Mouse (Mus musculus) left cerebral cortex, postnatal 36 days (tissue): ENCODE results near the gene Macf1. TPM values are rescaled to one million over a fixed set of nuclear protein-coding genes. Genes with fewer than 3 reads are reported as not detected.

Experiments used
- DNase-seq, 2 experiments: peaks; one replicate each; pipeline ENCODE4 v3.0.0; 2021 to 2022; ENCODE audit warnings: low spot score in 2 of 2, mixed read lengths in 1 of 2
- intact Hi-C: fragments of 180-260 bp; cut with DNase I; formaldehyde crosslinking; loops from one replicate; pipeline ENCODE4 v1.15.1; 2025
- total RNA-seq, 2 experiments: library from RNA; stranded (reverse); gene quantifications; 2 replicates each; pipeline ENCODE4 v1.2.3; 2021

The Macf1 gene
- 100 to 1,000 TPM; 187 to 233 TPM for total RNA-seq

- DNase-seq = no peak
- intact Hi-C loops = loop anchor here (5.0 kb wide), 1 partner anchor 33 kb away; the partner anchor contains the start of gene Ndufs5
Observed at GRCm38 (mm10) chr4:123684260-123684659, at the start of gene Macf1. TSS of gene Macf1 (minus strand) at chr4:123684360.

DNA sequence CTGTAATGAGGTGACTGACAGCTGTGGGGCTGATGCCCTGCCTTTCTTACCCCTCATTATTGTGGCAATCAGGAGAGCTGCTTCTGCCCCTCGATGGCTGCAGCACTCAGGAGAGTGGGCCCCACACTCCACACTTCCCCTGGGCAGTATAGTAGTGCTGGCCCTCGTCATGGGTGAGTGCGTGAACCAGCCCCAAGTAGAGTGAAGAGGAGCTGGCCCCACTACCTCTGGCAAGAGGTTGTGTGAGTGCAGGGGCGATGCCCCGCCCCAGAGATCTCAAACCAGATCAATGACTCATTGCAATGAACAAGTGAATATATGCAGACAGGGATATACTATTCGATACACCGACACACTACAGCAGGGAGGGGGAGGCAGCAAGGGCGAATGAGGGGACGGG lies 49.4 kb upstream of the Macf1 start:
- intact Hi-C loops = no loop called here
- no peak for DNase-seq

DNA sequence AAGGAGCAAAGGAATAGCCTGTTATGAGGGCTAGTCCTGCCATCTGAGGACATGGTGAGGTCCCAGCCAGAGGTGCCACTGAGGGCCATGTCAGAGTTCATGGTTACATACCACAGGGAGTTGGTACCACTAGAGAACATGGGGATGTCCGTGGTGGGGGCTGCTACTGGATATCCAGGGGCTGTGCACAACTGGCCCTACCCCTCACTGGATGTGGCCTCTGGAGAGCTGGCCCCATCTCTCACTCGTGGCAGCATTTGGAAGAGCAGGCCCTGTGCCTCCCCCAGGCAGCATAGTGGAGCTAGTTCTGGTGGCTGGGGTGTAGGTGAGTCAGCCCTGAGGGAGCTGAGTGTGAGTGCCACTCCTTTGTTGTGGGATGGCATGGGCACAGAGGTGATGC lies 48.8 kb upstream of the Macf1 start:
- no peak for DNase-seq
- intact Hi-C loops = no loop called here

DNA sequence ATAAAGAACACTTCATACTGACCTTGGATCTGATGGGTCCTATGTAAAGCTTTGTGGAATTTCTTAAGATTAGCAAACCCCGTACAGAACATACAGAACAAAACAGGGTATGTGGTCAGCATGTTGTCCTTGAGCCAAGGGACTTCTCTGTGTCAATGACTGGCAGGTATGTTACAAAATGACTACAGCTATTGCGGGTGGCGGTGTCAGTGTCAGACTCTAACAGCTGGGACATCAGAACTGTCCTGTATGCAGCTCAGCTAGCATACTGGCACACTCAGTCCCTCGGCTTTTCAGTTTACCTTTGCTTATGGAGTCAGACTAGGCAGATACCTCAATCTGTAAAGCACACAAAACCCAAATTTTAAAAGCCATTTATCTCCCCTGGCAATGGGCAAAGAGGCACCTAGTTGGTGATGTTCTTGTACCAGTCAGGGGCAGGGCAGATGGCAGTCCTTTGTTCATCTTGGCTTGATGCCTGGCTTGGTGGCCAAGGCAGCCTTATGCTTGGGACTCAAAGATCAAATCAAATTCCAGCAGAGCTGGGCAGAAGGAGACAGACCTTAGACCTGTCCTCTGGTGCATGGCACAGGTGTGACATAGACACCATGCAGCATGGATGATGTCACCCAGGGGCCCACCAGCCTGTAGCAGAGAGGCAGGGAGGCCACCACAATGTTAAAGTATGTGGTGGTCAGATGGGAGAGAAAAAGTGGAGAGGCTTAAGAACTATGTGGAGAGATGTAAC lies 48.2 kb upstream of the Macf1 start:
- DNase-seq = no peak

DNA sequence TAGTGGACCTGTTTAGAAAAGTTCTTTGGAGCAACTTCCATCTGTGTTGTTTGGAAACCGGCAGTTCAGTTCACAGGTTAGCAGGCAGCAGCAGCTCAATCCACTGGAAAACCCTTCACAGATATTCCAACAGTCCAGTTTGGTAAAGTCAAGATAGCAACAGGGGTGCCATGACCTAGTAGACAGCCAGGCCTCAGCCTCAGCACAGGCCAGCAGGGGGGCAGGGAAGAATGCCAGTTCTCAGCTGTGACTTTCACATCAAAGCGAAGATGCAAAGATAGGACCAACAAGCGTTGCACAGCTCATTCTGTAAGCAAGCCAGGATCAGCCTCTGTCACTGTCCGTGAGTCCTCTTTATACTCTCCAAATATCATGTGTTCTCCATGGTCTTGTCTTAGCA lies 37.6 kb upstream of the Macf1 start:
- intact Hi-C loops = no loop called here
- DNase-seq = no peak

More for the DNA sequence above, 48.2 kb upstream of the Macf1 start:
- intact Hi-C loops = no loop called here

GRCm38 (mm10) chr4:123718434-123718780 lies 34.2 kb upstream of the Macf1 start:
- DNase-seq = no peak
- intact Hi-C loops = loop anchor here (5.0 kb wide), 2 partner anchors 34 to 36 kb away; partner anchors contain the start of genes Akirin1 and Macf1

GRCm38 (mm10) chr4:123717574-123718433 lies 33.6 kb upstream of the Macf1 start, which contains the start of gene Ndufs5:
TSS of gene Ndufs5 (minus strand) at chr4:123718202.
- intact Hi-C loops = loop anchor here (5.0 kb wide), 2 partner anchors 34 to 36 kb away; partner anchors contain the start of genes Akirin1 and Macf1
- peak; percentile 95 for DNase-seq

DNA sequence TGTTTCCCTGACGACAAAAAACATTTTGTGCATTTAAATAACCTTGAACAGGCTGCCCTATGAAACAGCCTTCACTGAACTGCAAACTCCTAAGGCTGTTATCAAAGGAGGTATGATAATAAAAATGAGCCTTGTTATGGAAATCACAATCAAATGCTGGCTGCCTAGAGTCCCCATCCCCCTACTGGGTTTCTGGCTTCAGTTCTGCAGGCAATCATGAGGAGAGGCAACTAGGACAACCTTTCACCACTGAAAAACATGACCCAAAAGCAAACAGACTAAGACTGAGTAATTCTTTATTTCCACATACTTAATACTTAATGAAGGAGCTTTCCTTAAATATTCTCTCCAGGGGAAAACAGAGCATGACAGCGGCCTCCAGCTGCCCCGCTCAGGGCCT lies 28.3 kb upstream of the Macf1 start:
- DNase-seq = no peak

DNA sequence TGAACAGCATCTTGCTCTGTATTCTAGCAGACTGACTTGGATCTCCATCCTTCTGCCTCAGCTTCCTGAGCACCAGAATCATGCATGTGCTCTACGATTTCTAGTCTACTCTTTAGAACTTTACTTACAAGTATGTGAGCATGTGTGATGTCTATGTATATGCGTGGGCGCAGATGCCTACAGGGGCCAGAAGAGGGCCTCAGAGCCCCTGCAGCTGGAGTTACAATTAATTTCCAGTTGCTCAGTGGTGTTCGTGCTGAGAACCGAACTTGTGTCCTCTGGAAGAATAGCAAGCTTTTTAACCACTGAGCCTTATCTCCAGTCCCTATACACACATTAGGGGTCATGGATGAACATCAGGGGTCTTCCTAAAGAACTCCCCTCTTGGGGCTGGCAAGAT lies 23.2 kb upstream of the Macf1 start:
- no peak for DNase-seq
- intact Hi-C loops = no loop called here

More for the DNA sequence above, 28.3 kb upstream of the Macf1 start:
- intact Hi-C loops = no loop called here

GRCm38 (mm10) chr4:123705340-123705739 lies 21.2 kb upstream of the Macf1 start:
- no peak for DNase-seq
- intact Hi-C loops = no loop called here

- no peak for DNase-seq
- intact Hi-C loops = no loop called here
Observed at GRCm38 (mm10) chr4:123693384-123693783, 9.2 kb upstream of the Macf1 start.

DNA sequence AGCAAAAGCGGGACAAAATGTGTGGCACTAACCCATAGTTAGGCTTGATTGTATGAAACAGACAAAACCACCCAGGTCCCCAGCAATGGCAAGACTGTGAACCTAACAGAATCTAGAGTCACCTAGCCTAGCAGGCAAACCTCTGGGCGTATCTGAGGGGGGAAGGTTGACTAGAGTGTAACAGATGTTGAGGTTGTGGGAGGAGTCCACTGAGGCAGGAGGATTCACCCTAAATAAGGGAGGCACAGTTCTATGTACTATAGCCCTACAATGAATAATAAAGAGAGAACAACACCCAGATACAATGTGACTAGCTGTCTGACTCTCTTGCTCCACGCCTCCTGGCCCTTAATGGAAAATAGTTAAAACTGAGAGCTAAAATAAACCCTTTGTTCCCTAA lies 7.9 kb upstream of the Macf1 start:
- no peak for DNase-seq

DNA sequence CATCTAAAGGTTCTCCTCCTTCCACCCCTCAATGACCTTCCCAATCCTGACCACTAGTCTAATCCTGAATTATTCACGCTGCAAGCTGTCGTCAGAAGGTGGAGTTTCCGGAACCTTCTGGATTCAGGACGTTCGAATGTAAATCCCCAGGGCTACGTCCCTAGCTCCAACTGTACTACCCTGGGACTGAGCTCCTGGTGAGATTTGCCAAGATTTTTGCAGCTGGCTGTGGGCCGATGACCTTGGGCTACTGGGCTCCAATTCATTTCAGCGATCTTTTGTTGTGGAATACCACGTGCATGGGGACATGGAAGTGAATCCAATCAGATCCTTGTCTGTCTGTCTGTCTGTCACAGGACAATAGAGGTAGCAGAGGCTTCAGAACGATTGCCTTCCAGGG lies 6.2 kb upstream of the Macf1 start:
- intact Hi-C loops = no loop called here
- DNase-seq = no peak

More for the DNA sequence above, 7.9 kb upstream of the Macf1 start:
- intact Hi-C loops = no loop called here

- intact Hi-C loops = no loop called here
- DNase-seq = peak; percentile 49 to 58
Observed at GRCm38 (mm10) chr4:123687025-123687781, 3.0 kb upstream of the Macf1 start.

DNA sequence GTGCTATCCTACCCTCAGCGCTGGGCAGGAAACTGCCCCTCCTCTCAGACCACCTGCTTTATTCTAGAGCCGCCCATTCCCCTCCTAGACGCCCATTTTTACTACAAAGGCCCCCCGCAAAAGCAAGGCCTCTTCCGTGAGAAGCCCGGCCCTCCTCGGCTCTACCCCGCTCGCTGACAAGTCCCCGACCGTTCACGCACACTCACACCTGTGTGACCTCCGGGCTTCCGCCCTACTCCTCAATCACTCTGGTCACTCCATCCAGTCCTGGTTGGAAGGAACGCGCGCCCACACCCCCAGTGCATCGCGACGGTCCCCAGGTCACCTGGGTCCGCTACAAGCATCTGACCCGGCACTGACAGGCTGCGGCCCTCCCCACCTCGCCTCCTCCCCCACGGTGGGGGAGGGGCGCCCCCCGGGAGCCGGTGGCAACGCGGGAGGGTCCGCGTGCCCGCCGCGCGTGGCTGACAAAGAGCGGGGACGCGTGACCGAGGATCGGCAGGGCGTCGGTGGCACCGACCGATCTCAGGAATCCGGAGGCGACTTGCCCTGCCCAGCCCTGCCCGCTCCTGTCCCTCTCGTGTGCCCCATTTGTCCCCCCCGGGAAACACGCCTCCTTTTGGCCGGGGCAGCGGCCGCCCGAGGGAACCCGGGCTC lies 2.3 kb upstream of the Macf1 start:
- intact Hi-C loops = no loop called here
- peak; percentile 38 to 49 for DNase-seq

- intact Hi-C loops = no loop called here
- peak; percentile 35 to 46 for DNase-seq
Observed at GRCm38 (mm10) chr4:123685506-123686242, 1.5 kb upstream of the Macf1 start.

DNA sequence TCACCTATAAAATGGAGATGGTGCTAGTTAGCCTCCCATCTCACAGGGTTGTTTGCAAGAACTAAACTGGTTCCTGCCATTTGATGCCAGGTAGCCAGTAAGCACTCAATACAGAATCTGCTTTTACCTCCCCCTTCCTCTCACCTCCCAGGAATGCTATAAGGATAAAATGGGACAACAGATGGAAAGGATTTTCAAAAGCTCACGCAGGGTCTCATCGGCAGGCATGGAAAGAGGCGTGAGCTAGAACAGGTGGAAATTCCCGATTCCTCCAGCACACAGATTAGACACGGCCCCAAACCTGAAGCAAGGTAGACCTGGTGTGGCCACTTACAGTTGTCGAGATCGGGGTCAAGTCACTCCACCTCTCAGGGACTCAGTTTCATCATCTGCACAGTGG lies 886 bp upstream of the Macf1 start:
- DNase-seq = no peak
- intact Hi-C loops = no loop called here

DNA sequence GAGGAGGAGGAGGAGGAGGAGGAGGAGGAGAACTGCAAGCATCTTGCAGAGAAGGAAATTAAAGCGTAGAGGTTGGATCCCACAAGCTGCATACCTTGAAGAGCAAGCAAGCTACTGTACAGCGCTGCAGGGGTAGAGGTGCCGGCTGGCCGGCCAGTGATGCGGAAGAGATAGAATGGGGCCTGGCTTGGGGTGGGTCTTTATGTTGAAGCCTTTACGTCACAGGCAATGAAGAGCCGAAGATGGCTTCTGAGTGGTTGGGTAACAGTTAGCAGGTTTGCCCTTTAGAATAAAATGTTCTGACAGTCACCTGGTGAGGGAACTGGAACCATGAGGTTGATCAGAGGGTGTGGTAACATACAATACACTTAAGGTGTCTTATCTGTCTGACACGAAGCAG lies 1.9 kb downstream of the Macf1 start:
- intact Hi-C loops = loop anchor here (5.0 kb wide), 1 partner anchor 35 kb away; the partner anchor contains the start of gene Ndufs5
- no peak for DNase-seq

GRCm38 (mm10) chr4:123680962-123681361 lies 3.2 kb downstream of the Macf1 start:
- intact Hi-C loops = loop anchor here (5.0 kb wide), 1 partner anchor 36 kb away; the partner anchor contains the start of gene Ndufs5
- DNase-seq = peak; percentile 62 to 67
